Mouse (Mus musculus) left cerebral cortex, adult 9 months (tissue): ENCODE measurements around the gene Gm21775.
"Not testable (repeated sequence)": the region's sequence is repeated elsewhere in the genome, so short reads cannot be mapped to it uniquely, and the experiment has no call there.

Experiments used
- DNase-seq, 2 experiments: peaks; one replicate each; pipeline ENCODE4 v3.0.0; 2022; ENCODE audit warnings: low spot score in 2 of 2

Gene Gm21775

DNA sequence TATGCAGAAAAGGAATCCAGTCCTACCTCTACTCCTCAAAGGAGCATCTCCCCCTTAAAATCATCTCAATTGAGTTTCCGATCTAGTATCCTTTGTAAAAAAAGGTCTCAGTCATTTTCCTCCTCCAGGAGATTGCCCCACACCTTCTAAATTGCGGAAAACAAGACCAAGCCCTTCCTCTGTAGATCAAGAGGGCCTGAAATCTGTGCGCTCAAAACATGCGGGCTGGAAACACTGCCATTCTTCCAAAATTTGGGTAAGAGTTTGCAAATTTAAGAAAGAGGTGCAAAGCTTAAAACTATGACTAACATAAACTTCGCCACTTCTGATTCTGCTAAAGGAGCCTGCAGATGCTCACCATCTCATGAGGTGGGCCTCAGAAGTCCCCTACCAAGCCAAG, at the start of gene Gm21775:
TSS of gene Gm21775 (plus strand) at position 301 of the 400 bp plus-strand sequence.
- not testable (repeated sequence) for DNase-seq

DNA sequence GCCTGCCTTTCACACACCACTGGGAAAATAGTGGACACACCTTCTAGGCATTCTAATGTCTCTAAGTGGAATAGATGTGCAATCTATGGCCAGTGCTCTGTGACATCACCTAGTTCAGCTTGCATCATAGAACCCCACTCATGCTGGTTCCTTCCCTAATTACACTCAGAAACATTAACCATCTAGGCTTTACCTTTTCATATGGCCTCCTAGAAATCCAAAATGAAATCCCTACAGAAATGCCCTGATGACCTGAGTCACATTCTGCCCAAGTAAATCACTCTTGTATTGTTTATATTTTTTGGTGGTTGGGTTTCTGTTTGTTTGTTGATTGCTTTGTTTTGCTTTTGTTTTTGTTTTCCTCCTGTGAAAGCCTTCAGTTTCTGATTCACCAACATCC, 17.3 kb upstream of the Gm21775 start, which contains the start of gene Gm20737:
TSS of gene Gm20737 (minus strand) at position 101 of the 400 bp plus-strand sequence.
- not testable (repeated sequence) for DNase-seq
